Mouse (Mus musculus) brown adipose tissue, adult 24 weeks (tissue): ENCODE data around the gene Taf3. TPM values are rescaled to one million over a fixed set of nuclear protein-coding genes. Genes with fewer than 3 reads are reported as not detected.

Experiments
- H3K27ac ChIP-seq: fragments of 200-500 bp; replicated peaks from 2 replicates; pipeline ENCODE4 v1.5.1; 2012; ENCODE audit warnings: low read depth, mild to moderate bottlenecking, low read length
- H3K4me1 ChIP-seq: fragments of 200-500 bp; 2 replicates; pipeline ENCODE4 v1.6.1; 2012; ENCODE audit warnings: low read length, mixed read lengths; ENCODE audit not compliant: control insufficient read depth, insufficient read depth, insufficient read length
- H3K4me3 ChIP-seq: fragments of 200-500 bp; 2 replicates; pipeline ENCODE4 v1.5.1; 2012; ENCODE audit warnings: low read depth, mild to moderate bottlenecking, low read length, moderate library complexity; ENCODE audit not compliant: insufficient read depth
- polyA plus RNA-seq: library from polyadenylated mRNA; stranded (reverse); fragments of >200 nt; gene quantifications from 2 replicates; pipeline ENCODE4 v1.2.4, GENCODE M21; 2012; ENCODE audit not compliant: missing spikeins, insufficient read depth, insufficient read length

The Taf3 gene
- polyA plus RNA-seq, 1 experiment, result 6.9 TPM

DNA sequence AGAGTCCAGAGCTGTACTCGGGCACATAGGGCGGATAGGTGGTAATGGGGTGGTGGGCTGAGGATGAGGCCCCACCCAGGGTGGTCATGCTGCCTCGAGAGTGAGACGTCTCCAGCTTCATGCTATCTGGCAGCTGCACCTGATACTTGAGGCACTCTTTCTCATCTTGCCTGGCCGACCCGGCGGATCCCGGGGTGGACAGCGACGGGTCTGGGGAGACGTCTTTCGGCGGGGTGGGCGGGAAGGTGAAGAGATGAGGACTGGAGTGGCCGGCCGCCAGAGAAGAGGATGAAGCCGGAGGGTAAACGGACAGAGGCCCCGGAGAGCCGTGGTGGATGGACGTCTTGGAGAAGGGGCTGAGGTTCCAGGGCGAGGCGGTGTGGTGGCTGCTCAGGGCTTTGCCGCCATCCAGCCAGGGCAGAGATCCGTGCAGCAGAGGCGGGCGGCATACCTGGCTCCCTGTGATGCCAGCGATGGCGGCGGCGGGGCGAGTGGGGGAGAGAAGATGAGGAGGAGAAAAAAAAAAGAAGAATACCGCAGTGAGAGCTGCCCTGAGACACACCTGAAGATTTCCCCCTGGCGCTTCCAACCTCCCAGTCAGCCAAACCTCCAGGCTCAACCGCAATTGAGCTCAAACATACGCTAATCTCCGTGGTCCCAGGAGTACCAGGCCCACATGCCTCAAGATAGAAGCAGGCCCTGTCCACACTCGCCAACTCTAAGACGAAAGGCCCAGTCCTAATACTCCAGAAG is 173.8 kb downstream of the Taf3 start:
- Histone ChIP-seq H3K27ac (no peak overlapping the region), H3K4me3 (no peak overlapping the region)

DNA sequence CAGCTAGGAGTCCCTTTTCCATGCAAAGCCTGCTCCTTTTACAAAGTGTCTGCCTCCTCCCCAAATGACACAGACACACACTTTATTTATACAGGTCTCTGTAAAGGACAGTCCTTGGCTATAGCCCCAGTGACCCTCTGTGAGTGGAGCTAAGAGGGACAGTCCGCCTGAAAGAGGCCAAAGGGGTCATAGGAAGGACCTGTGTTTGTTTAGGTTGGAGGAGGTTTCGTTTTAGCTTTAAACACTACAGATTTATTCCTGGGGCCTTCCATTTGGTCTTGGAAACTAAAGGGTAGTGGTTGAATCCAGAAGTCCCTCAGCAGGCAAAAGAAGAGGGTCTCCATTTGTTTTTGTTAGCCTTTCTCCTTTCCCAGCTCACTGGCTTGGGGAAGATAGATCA is 174.6 kb downstream of the Taf3 start:
- H3K27ac ChIP-seq, result no peak overlapping the region
- peaks cover 4% of the 10 kb centered on the region; the same call in 1 of the 2 replicates for H3K4me1 ChIP-seq
- H3K4me3 ChIP-seq, result no peak overlapping the region

More for the DNA sequence above, 173.8 kb downstream of the Taf3 start:
- peaks cover 4% of the 10 kb centered on the region; the same call in 1 of the 2 replicates for H3K4me1 ChIP-seq

DNA sequence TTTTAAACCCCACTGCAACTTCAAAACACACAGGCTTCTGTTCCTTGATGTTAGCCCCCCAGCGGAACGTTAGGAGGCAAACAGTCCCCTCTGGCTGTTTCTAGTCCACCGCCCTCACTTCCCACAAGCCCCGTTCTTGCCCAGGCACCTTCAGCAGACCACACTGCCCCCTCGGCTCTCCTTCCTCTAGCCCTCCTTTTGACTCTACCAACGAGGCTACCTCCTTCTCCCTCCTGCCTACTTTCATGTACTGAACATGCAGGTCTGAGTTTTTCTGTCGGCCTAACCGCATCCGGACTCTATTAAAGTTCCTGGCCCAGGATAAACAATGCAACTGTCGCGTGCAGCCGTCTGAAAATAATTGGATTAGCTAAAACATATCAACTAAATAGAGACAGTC is 175.7 kb downstream of the Taf3 start:
- Histone ChIP-seq H3K27ac (no peak overlapping the region), H3K4me1 (no peaks in the 10 kb centered on the region), H3K4me3 (no peak overlapping the region)

DNA sequence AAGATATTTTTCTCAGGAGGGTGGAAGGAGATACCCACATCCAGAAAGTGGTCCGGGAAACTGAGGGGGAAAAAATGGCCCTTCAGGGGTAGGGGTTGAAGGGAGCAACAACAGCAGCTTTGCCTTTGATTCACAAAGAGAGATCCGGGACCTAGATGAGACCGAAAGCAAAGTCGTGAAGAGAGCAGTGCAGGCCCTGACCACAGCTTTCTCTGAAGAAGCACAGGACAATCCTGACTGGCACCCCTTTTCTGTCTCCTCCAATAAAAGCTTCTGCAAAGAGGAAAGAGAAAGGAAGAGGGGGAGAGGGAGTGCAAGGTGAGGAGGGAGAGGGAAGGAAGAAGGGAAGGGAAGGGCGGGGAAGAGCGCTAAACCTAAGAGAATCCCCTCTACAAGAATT is 176.6 kb downstream of the Taf3 start:
- Histone ChIP-seq H3K4me1 (no peaks in the 10 kb centered on the region), H3K27ac (no peak overlapping the region), H3K4me3 (no peak overlapping the region)

DNA sequence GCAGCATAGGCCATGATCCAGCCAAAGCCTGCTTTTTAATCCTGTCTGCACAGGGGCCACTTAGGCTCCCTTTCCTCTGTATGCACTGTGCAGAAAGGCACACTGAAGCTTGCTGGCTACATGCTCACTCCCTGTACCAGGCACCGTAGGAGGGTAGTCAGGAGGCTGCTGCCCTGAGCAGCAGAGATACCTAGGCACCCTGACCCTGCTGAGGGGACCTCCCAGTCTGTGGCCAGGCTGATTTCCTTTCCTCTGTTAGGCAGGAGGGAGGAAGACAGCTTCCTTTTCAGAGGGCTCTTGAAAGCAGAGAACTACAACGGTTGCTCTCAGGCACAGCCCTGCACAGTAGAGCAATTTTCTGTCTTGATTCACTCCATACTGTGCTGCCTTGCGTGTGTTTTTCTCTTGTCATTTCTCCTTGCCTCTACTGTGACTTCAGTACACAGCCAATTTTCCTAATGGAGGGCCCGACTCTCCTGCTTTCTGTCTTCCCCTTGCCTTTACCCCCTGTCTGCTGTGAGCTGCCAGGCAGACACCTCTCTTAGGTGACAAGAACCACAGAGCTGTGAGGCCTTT is 177.2 kb downstream of the Taf3 start:
- no peak overlapping the region for H3K27ac ChIP-seq
- no peaks in the 10 kb centered on the region for H3K4me1 ChIP-seq
- no peak overlapping the region for H3K4me3 ChIP-seq

DNA sequence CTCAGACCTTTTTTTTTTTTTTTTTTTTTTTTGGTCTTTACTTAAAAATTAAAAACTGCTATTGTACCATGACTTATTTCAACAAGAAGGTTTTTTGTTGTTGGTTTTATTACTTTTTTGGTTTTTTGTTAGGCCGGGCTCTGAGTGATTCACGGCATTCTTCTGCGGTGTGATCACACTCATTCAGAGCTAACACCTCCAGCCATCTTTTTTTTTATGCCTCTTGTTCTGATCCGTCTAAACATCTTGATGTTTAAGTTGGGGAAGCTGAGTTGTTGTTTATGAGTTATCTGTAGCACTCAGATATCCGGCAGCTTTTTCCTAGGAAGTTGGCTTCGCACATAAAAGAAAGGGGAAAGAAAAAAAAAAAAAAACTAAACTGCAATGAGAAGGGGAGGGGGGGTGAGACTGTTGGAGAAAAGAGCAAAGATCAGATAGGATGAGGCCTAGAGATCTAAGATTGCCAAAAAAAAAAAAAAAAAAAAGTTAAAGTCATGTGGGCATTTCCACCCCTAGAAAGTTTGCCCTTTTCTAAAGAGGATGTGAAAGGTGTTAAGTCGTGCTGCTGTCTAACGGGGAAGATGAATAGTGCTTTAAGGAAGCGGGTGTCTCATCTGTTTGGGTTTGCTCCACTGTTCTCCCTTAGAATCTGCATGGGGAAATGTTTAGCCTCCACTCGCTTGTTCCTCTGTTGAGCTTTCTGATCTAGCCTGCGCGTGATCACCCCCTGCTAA is 181.1 kb downstream of the Taf3 start:
- Histone ChIP-seq H3K4me3 (no peak overlapping the region), H3K27ac (no peak overlapping the region), H3K4me1 (no peaks in the 10 kb centered on the region)

Other genes starting within 250 kb of the Taf3 start
- gene 4930412O13Rik, start 167.3 kb downstream of the Taf3 start, polyA plus RNA-seq, result not detected in 2 replicates
- gene 9230102O04Rik, start 159.1 kb downstream of the Taf3 start, polyA plus RNA-seq, result not detected in 2 replicates
- gene Gata3, start 158.6 kb downstream of the Taf3 start, polyA plus RNA-seq, result not detected in 2 replicates
- gene Atp5c1, start 31.9 kb upstream of the Taf3 start, polyA plus RNA-seq, result 1,471 and 1,656 TPM in 2 replicates
- 18.4 and 23.4 TPM in 2 replicates for gene Kin, start 32.0 kb upstream of the Taf3 start, polyA plus RNA-seq
- gene Itih2, start 82.8 kb upstream of the Taf3 start, polyA plus RNA-seq, result 0.44 and 0.58 TPM in 2 replicates
- 48.7 and 77.9 TPM in 2 replicates for gene Itih5, start 105.0 kb upstream of the Taf3 start, polyA plus RNA-seq